Mouse (Mus musculus): Measurements from ENCODE around the gene 1700056E22Rik. TPM values are rescaled to one million over a fixed set of nuclear protein-coding genes. Genes with fewer than 3 reads are reported as not detected.
A peak's percentile ranks its signal among the peaks of the same experiment; 100 is the strongest.

1700056E22Rik gene
- 1.2 and 2.0 TPM in 2 replicates for polyA plus RNA-seq (2014; fragmentation: Nextera tagmentation; extraction: Ambion mirVana)

DNA sequence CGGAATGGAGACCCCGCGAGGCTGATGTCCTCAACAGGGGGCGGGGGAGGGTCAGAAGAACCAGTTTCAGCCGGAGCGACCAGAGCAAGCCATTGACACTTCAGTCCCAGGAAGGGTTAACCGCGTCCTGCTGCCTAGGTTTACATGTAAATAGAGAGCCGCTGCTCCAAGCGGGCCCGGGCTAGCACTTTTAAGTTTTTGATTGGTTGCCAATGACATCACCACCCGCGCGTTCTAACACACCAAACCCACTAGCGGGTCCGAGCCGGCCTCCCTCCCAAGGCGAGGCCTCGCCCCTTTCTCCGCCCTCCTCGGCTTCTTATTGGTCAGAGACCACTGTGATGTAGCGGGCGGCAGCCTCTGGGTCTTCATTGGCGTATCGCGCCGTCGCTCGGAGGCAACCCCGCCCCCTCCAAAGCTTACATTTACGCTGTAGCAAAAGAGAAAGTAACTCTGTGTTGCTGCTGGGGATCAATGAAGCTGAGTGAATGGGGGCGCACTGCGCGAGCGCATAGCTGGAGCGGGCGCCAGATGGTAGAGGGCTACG, at the start of gene 1700056E22Rik:
Gene 1700056E22Rik (minus strand): TSS at position 291 of the 547 bp plus-strand sequence.
- H3K27me3 ChIP-seq (ENCODE audit: control insufficient read depth, insufficient read depth, low read length), result no peaks in the 10 kb centered on the region
- no peaks in the 10 kb centered on the region for H3K36me3 ChIP-seq (ENCODE audit: control insufficient read depth, insufficient read depth, low read length)
- peak within 1 kb of the TSS; percentile 92 for H3K9ac ChIP-seq (ENCODE audit: low read length)
- under 1% methylated on average over 38 of the region's 38 CpGs for WGBS
- H3K4me3 ChIP-seq (ENCODE audit: low read depth, low read length), result peak within 1 kb of the TSS; percentile 61
- peak within 1 kb of the TSS; percentile 94 for H3K27ac ChIP-seq (ENCODE audit: low read depth, low read length)
- peak; percentile 99 for ATAC-seq (replicated peaks; ENCODE audit: low FRiP score)
- peak; percentile 99 for DNase-seq (ENCODE audit: low spot score)
- peaks cover 10% of the 10 kb centered on the region for H3K4me1 ChIP-seq (replicated peaks; ENCODE audit: control insufficient read depth, insufficient read depth, low read length)
- H3K9me3 ChIP-seq (ENCODE audit: control insufficient read depth, low read length), result no peaks in the 10 kb centered on the region
- peak within 1 kb of the TSS; percentile 83 for H3K4me2 ChIP-seq (ENCODE audit: low read depth, low read length, severe bottlenecking)

DNA sequence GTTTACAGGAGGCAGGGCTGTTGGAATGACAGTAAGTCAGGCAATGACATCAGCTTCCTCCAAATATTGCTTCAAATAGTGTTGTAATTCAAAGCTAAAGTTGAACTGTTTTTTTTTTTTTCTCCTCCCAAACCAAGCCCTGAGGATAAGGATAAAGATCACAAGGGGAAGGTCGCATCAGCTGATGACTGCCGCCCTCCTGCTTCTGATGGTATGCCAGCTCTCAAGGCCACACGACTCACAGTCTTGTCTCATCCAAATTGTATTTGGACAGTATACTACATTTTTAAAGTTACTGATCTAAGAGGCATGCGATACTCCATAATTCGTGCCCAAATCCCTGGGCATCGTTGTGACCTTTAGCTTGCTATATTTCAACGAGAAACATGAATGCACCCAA, 49.1 kb upstream of the 1700056E22Rik start:
- H3K27me3 ChIP-seq (ENCODE audit: control insufficient read depth, insufficient read depth, low read length), result no peaks in the 10 kb centered on the region
- no peak overlapping the region for H3K27ac ChIP-seq (ENCODE audit: low read depth, low read length)
- WGBS, result 89% methylated on average over 7 of the region's 7 CpGs
- H3K9ac ChIP-seq (ENCODE audit: low read length), result no peak overlapping the region
- H3K36me3 ChIP-seq (ENCODE audit: control insufficient read depth, insufficient read depth, low read length), result no peaks in the 10 kb centered on the region
- ATAC-seq (replicated peaks; ENCODE audit: low FRiP score) (no peak), DNase-seq (ENCODE audit: low spot score) (no peak)
- H3K4me2 ChIP-seq (ENCODE audit: low read depth, low read length, severe bottlenecking), result no peak overlapping the region
- no peaks in the 10 kb centered on the region for H3K9me3 ChIP-seq (ENCODE audit: control insufficient read depth, low read length)
- no peaks in the 10 kb centered on the region for H3K4me1 ChIP-seq (replicated peaks; ENCODE audit: control insufficient read depth, insufficient read depth, low read length)
- H3K4me3 ChIP-seq (ENCODE audit: low read depth, low read length), result no peak overlapping the region

DNA sequence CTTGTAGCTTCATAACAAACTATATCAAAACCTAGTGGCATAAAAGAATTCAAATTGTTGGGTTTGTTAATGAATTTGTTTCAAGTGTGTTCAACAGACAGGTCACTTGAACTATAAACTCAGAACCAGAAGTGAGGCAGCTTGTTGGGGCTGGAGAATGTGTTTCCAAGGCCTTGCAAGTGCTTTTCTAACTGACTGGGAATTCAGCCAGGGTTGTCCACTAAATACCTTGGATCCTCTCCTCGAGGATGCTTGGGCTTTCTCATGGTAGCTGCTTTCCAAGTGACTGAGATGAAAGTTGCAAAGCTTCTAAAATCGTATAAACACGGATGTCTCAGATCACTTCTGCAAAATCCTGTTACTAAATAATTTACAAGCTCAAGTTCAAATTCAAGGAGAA, 48.6 kb upstream of the 1700056E22Rik start:
- no peak overlapping the region for H3K4me3 ChIP-seq (ENCODE audit: low read depth, low read length)
- no peak overlapping the region for H3K4me2 ChIP-seq (ENCODE audit: low read depth, low read length, severe bottlenecking)
- H3K9me3 ChIP-seq (ENCODE audit: control insufficient read depth, low read length), result no peaks in the 10 kb centered on the region
- WGBS, result 76% methylated on average over 3 of the region's 3 CpGs
- H3K36me3 ChIP-seq (ENCODE audit: control insufficient read depth, insufficient read depth, low read length), result no peaks in the 10 kb centered on the region
- no peak overlapping the region for H3K9ac ChIP-seq (ENCODE audit: low read length)
- ATAC-seq (replicated peaks; ENCODE audit: low FRiP score) (no peak), DNase-seq (ENCODE audit: low spot score) (no peak)
- H3K27me3 ChIP-seq (ENCODE audit: control insufficient read depth, insufficient read depth, low read length), result no peaks in the 10 kb centered on the region
- no peak overlapping the region for H3K27ac ChIP-seq (ENCODE audit: low read depth, low read length)
- no peaks in the 10 kb centered on the region for H3K4me1 ChIP-seq (replicated peaks; ENCODE audit: control insufficient read depth, insufficient read depth, low read length)

DNA sequence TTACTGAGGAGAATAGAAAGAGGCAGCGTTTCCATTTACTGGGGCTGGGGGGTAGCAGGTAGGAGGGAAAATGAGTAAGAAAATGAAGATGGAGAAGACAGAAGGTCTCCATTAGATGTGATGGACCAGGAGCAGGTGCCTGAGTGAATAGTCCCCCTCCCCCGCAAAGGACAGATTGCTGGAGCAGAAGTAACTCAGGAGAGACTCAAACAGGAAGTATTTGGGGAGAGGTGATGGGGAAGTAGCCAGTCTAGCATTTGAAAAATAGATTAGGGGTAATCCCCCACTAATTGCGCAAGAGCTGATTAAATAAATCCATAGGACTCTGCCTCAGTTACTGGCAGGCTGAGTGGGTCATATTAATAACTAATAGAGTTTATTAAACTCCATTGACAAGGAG, 45.2 kb upstream of the 1700056E22Rik start:
- Histone ChIP-seq H3K4me3 (ENCODE audit: low read depth, low read length) (no peak overlapping the region), H3K4me2 (ENCODE audit: low read depth, low read length, severe bottlenecking) (no peak overlapping the region), H3K36me3 (ENCODE audit: control insufficient read depth, insufficient read depth, low read length) (no peaks in the 10 kb centered on the region), H3K27ac (ENCODE audit: low read depth, low read length) (no peak overlapping the region), H3K4me1 (replicated peaks; ENCODE audit: control insufficient read depth, insufficient read depth, low read length) (no peaks in the 10 kb centered on the region), H3K9ac (ENCODE audit: low read length) (no peak overlapping the region), H3K27me3 (ENCODE audit: control insufficient read depth, insufficient read depth, low read length) (no peaks in the 10 kb centered on the region), H3K9me3 (ENCODE audit: control insufficient read depth, low read length) (no peaks in the 10 kb centered on the region)
- 97% methylated on average over 3 of the region's 3 CpGs for WGBS
- ATAC-seq (replicated peaks; ENCODE audit: low FRiP score) (no peak), DNase-seq (ENCODE audit: low spot score) (no peak)

DNA sequence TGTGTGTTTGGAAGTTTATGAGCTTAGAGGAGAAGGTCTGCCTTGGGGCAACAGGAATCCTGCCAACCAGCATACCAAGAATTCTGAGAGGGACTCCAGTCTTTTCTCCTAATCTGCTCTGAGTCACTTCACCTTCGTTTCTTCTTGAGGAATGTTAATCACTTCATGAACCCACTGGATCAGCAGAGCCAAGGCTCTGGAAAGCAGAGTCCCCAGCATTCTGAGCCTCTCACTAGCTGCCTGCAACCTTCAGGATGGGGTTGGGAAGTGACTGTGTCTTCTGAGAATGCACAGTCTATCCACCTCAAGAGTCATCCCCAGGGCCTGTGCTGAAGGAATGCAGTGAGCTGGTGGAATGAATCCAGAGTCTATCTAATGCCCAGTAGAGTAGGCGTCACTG, 42.7 kb upstream of the 1700056E22Rik start:
- Histone ChIP-seq H3K9ac (ENCODE audit: low read length) (no peak overlapping the region), H3K9me3 (ENCODE audit: control insufficient read depth, low read length) (no peaks in the 10 kb centered on the region), H3K4me3 (ENCODE audit: low read depth, low read length) (no peak overlapping the region), H3K27ac (ENCODE audit: low read depth, low read length) (no peak overlapping the region), H3K4me1 (replicated peaks; ENCODE audit: control insufficient read depth, insufficient read depth, low read length) (no peaks in the 10 kb centered on the region), H3K4me2 (ENCODE audit: low read depth, low read length, severe bottlenecking) (no peak overlapping the region), H3K36me3 (ENCODE audit: control insufficient read depth, insufficient read depth, low read length) (no peaks in the 10 kb centered on the region; the same call in 1 of the 2 replicates), H3K27me3 (ENCODE audit: control insufficient read depth, insufficient read depth, low read length) (no peaks in the 10 kb centered on the region)
- no peak for DNase-seq (ENCODE audit: low spot score)
- no peak for ATAC-seq (replicated peaks; ENCODE audit: low FRiP score)
- WGBS, result 50% methylated on average over 2 of the region's 2 CpGs

DNA sequence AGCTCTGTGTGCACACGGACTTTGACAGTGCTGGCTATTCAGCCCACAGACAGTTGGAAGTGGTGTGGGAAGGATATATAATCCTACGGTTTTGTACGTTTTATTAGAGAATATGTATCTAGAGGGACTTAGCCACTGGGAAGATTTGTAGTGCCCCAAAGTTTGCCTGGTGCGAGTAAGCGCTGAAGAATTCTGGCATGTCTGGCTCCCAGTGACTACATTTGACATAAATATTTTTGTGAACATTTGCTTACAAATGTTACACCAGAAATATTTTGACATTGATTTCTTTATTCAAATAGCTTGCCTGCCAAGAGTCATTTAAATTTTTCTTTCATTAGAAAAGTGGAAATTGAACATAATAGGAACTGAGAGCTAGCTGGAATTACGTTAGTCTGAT, 42.0 kb upstream of the 1700056E22Rik start:
- H3K9ac ChIP-seq (ENCODE audit: low read length), result no peak overlapping the region
- H3K36me3 ChIP-seq (ENCODE audit: control insufficient read depth, insufficient read depth, low read length), result no peaks in the 10 kb centered on the region; the same call in 1 of the 2 replicates
- no peak overlapping the region for H3K4me3 ChIP-seq (ENCODE audit: low read depth, low read length)
- H3K27me3 ChIP-seq (ENCODE audit: control insufficient read depth, insufficient read depth, low read length), result no peaks in the 10 kb centered on the region
- no peak for DNase-seq (ENCODE audit: low spot score)
- H3K9me3 ChIP-seq (ENCODE audit: control insufficient read depth, low read length), result no peaks in the 10 kb centered on the region
- H3K4me2 ChIP-seq (ENCODE audit: low read depth, low read length, severe bottlenecking), result no peak overlapping the region
- no peaks in the 10 kb centered on the region for H3K4me1 ChIP-seq (replicated peaks; ENCODE audit: control insufficient read depth, insufficient read depth, low read length)
- no peak for ATAC-seq (replicated peaks; ENCODE audit: low FRiP score)
- 89% methylated on average over 6 of the region's 6 CpGs for WGBS
- H3K27ac ChIP-seq (ENCODE audit: low read depth, low read length), result no peak overlapping the region

DNA sequence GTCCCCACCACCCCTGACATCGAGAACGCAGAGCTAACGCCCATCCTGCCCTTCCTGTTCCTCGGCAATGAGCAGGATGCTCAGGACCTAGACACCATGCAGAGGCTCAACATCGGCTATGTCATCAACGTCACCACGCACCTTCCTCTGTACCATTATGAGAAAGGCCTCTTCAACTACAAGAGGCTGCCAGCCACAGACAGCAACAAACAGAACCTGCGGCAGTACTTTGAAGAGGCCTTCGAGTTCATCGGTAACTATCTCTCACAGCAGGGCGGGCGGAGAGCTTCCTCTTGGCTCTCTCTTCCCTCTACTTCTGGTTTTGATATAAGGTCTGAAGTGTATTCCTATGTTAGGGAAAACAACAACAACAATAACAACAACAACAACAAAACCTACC, 34.9 kb upstream of the 1700056E22Rik start:
- H3K4me2 ChIP-seq (ENCODE audit: low read depth, low read length, severe bottlenecking), result no peak overlapping the region
- peaks cover 12% of the 10 kb centered on the region for H3K4me1 ChIP-seq (replicated peaks; ENCODE audit: control insufficient read depth, insufficient read depth, low read length)
- 95% methylated on average over 12 of the region's 12 CpGs for WGBS
- H3K27me3 ChIP-seq (ENCODE audit: control insufficient read depth, insufficient read depth, low read length), result no peaks in the 10 kb centered on the region
- ATAC-seq (replicated peaks; ENCODE audit: low FRiP score), result no peak
- no peak overlapping the region for H3K4me3 ChIP-seq (ENCODE audit: low read depth, low read length)
- no peaks in the 10 kb centered on the region for H3K9me3 ChIP-seq (ENCODE audit: control insufficient read depth, low read length)
- H3K27ac ChIP-seq (ENCODE audit: low read depth, low read length), result no peak overlapping the region
- DNase-seq (ENCODE audit: low spot score), result no peak
- no peak overlapping the region for H3K9ac ChIP-seq (ENCODE audit: low read length)
- peaks cover 4% of the 10 kb centered on the region; the same call in 1 of the 2 replicates for H3K36me3 ChIP-seq (ENCODE audit: control insufficient read depth, insufficient read depth, low read length)

DNA sequence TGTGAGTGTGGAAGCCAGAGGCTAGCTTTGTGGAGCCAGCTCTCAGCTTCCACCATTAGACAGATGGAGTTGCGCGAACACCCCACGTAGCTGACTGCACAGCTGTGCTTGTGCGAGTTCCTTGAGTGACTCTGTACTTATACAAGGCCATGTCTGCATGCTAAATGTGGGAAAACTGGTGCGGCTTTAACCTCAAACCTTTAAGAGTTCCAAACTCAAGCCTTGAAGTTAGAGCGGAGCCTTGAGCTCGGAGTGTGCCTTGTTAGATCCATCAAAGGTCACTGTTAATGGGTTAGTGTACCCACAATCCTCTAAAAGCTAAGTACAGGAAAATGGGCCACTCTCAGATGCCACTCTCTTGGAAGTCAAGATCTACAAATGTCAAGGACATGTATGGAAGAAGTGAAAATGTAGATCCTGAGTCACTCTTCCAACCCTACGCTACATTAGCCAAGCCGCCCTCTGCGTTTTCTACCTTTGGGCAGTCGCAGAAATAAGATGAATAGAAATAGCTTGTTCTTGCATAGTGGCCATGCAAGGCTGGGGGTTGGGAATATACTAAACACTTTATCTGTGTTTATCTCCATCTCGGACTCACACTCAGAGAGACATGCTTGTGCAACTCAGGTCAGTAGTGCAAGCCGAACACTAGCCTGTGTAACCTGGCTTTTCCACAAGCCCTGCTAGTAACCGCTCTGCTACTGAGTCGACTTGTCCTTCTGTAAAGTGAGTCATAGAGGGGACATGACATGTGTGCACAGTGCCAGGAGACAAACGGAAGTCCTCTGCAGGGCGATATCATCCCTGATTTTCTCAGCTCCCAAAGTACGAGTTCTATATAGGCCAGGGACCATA, 33.8 kb upstream of the 1700056E22Rik start:
- Histone ChIP-seq H3K36me3 (ENCODE audit: control insufficient read depth, insufficient read depth, low read length) (peaks cover 4% of the 10 kb centered on the region; the same call in 1 of the 2 replicates), H3K27ac (ENCODE audit: low read depth, low read length) (no peak overlapping the region), H3K4me3 (ENCODE audit: low read depth, low read length) (no peak overlapping the region), H3K9ac (ENCODE audit: low read length) (no peak overlapping the region), H3K27me3 (ENCODE audit: control insufficient read depth, insufficient read depth, low read length) (no peaks in the 10 kb centered on the region), H3K4me1 (replicated peaks; ENCODE audit: control insufficient read depth, insufficient read depth, low read length) (peaks cover 12% of the 10 kb centered on the region), H3K4me2 (ENCODE audit: low read depth, low read length, severe bottlenecking) (no peak overlapping the region), H3K9me3 (ENCODE audit: control insufficient read depth, low read length) (no peaks in the 10 kb centered on the region)
- ATAC-seq (replicated peaks; ENCODE audit: low FRiP score), result no peak
- DNase-seq (ENCODE audit: low spot score), result no peak
- 95% methylated on average over 18 of the region's 18 CpGs for WGBS

Measured in forebrain, embryonic 11.5 days (tissue).